Mouse (Mus musculus): Measurements from ENCODE around the gene 4931417E11Rik. TPM values are rescaled to one million over a fixed set of nuclear protein-coding genes. Genes with fewer than 3 reads are reported as not detected.

Gene 4931417E11Rik
- polyA plus RNA-seq (2016; fragmentation: Nextera tagmentation; extraction: Ambion mirVana): not detected in 2 replicates

DNA sequence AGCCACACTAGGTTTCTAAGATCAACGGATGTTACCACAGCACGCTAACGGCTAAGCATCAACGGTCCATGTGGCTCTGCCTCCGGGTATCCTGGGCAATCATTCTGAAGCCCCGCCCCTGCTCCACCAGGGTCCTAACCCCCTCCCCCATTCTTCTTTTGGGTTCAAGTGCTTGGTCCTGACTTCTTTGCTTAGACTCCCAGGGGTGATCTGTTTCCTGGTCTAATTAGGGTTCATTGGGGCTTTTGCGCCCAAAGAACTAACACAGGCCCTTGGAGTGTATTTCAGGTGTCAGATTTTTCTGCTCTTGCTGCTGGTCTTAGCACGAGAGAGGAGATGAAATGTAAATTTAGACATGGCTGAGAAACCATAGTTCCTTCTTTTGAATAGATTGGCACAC lies at the start of gene 4931417E11Rik:
Gene 4931417E11Rik, minus strand, starts transcription at position 101 of the 400 bp plus-strand sequence.
- ATAC-seq: no peak
- Histone ChIP-seq H3K9me3 (replicated peaks) (no peaks in the 10 kb centered on the region), H3K4me3 (no peak within 1 kb of the TSS), H3K27me3 (replicated peaks) (no peaks in the 10 kb centered on the region), H3K36me3 (no peaks in the 10 kb centered on the region), H3K4me2 (no peak within 1 kb of the TSS), H3K4me1 (no peaks in the 10 kb centered on the region), H3K27ac (no peak within 1 kb of the TSS), H3K9ac (no peak within 1 kb of the TSS)
- WGBS (ENCODE audit: insufficient replicate concordance): 80% methylated on average over 8 of the region's 8 CpGs

DNA sequence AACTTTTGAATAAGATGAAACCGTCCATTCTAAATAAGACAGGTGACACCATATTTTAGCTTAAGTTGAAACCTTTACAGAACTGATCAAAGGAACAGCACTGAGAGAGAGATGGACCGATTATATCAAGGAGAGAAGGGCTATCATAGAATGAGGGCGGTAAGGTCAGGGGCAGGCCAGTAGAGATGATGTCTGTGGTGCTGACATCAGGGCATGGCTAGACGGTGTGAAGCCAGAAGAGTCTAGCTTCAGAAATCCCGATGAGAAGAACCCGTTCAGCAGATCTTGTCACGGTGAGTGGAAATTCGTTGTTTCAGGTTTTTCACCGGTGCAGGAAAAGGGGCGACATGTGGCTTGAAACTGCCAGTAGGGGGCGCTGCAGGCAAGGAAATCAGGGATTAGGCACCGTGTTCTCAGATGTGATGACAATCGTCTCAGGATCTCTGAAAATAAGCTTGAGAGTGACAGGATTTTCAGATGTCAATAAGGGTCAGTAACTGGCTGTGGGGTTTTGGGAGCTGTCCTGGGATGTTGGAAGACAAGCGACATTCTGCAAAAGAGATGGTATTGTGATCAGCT lies 48.4 kb upstream of the 4931417E11Rik start:
- Histone ChIP-seq H3K4me3 (no peak overlapping the region), H3K9ac (no peak overlapping the region), H3K4me1 (no peaks in the 10 kb centered on the region), H3K27me3 (replicated peaks) (no peaks in the 10 kb centered on the region), H3K27ac (no peak overlapping the region), H3K36me3 (no peaks in the 10 kb centered on the region), H3K4me2 (no peak overlapping the region), H3K9me3 (replicated peaks) (no peaks in the 10 kb centered on the region)
- 23% methylated on average over 14 of the region's 14 CpGs for WGBS (ENCODE audit: insufficient replicate concordance)
- ATAC-seq: no peak

DNA sequence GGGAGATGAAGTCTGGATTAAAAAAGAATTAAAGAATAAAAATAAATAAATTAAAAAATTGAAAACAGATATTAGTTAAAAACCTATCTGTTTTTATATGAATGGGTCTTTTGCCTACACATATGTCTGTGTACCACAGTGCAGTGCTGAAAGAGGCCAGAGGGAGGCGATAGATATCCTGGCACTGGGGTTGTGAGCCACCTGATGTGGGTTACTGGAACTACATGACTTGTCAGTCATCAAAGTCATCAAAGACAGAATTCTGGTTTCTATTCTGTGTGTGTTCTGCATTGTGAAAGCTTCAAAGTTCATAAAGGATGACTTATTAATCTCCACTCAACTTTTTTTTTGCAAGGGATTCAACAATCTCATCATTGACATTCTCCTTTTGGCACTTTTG lies 43.4 kb upstream of the 4931417E11Rik start:
- Histone ChIP-seq H3K36me3 (no peaks in the 10 kb centered on the region), H3K9ac (no peak overlapping the region), H3K4me1 (no peaks in the 10 kb centered on the region), H3K4me3 (no peak overlapping the region), H3K27ac (no peak overlapping the region), H3K4me2 (no peak overlapping the region), H3K27me3 (replicated peaks) (no peaks in the 10 kb centered on the region), H3K9me3 (replicated peaks) (no peaks in the 10 kb centered on the region)
- no peak for ATAC-seq
- 19% methylated on average over 1 of the region's 1 CpGs for WGBS (ENCODE audit: insufficient replicate concordance)

DNA sequence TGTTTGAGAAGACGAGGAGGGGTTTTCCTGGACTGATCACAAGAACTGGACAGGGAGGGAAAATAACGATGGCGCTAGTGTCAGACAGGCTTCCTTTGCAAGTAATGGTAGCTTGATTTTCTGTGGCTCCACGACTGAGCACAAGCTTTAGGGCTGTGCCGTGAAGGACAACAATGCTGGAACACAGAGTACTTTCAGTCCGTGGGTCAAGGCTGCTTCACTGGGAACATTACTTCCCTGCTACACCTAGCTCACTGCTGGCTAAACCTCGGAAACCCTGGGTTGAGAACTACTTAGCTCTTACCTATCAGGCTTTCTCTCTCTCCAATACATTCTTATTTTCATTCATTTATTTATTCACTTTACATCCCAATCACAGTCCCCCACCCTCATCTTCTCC lies 30.2 kb upstream of the 4931417E11Rik start:
- H3K4me3 ChIP-seq: no peak overlapping the region
- H3K36me3 ChIP-seq: no peaks in the 10 kb centered on the region
- H3K4me2 ChIP-seq: no peak overlapping the region
- no peak for ATAC-seq
- H3K4me1 ChIP-seq: no peaks in the 10 kb centered on the region
- WGBS (ENCODE audit: insufficient replicate concordance): 68% methylated on average over 7 of the region's 7 CpGs
- H3K27ac ChIP-seq: no peak overlapping the region
- H3K9ac ChIP-seq: no peak overlapping the region
- no peaks in the 10 kb centered on the region for H3K9me3 ChIP-seq (replicated peaks)
- H3K27me3 ChIP-seq (replicated peaks): no peaks in the 10 kb centered on the region

DNA sequence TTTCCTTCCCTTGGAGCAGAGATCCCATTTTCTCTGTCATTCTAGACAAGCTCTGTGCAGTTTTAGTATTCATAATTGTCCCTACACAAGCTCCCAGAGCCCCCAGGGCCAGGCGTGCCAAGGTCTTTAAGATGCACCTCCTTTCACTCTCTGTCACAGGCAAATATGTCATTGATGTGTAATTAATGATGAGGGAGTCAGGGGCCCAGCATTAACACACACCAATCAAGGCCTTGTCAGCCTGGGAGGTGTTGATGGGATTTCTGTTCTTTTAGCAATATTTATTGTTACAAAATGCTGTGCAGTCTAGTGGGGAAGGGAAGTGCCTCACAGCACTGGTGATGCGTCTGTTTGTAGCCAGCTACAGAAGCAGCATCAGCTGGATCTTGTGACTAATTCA lies 27.9 kb upstream of the 4931417E11Rik start:
- H3K27me3 ChIP-seq (replicated peaks): no peaks in the 10 kb centered on the region
- H3K4me3 ChIP-seq: no peak overlapping the region
- H3K36me3 ChIP-seq: no peaks in the 10 kb centered on the region
- 52% methylated on average over 2 of the region's 2 CpGs for WGBS (ENCODE audit: insufficient replicate concordance)
- H3K27ac ChIP-seq: no peak overlapping the region
- no peak overlapping the region for H3K4me2 ChIP-seq
- no peaks in the 10 kb centered on the region for H3K4me1 ChIP-seq
- no peak for ATAC-seq
- H3K9ac ChIP-seq: no peak overlapping the region
- H3K9me3 ChIP-seq (replicated peaks): no peaks in the 10 kb centered on the region

DNA sequence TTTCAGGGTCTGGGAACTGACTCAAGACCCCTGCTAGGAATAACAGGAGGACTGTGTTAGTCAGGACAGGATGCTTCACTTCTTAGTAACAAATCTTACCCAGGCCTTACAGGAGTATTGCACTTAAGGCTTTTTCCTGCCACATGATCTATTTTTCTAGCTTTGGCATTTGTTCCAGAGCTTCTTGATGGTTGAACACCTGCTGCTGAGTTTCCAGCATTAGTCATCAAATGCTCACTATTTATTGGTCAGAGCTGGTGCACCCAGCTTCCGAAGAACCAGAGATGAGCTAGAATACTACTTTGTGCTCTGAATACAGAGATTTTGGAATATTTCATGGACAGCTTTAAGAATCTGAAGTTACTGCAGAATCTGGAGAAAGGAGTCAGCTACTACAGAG lies 21.1 kb upstream of the 4931417E11Rik start:
- Histone ChIP-seq H3K9ac (no peak overlapping the region), H3K4me3 (no peak overlapping the region), H3K9me3 (replicated peaks) (no peaks in the 10 kb centered on the region), H3K4me2 (no peak overlapping the region), H3K4me1 (no peaks in the 10 kb centered on the region), H3K36me3 (no peaks in the 10 kb centered on the region), H3K27me3 (replicated peaks) (no peaks in the 10 kb centered on the region), H3K27ac (no peak overlapping the region)
- WGBS (ENCODE audit: insufficient replicate concordance): 68% methylated on average over 1 of the region's 1 CpGs
- ATAC-seq: no peak

DNA sequence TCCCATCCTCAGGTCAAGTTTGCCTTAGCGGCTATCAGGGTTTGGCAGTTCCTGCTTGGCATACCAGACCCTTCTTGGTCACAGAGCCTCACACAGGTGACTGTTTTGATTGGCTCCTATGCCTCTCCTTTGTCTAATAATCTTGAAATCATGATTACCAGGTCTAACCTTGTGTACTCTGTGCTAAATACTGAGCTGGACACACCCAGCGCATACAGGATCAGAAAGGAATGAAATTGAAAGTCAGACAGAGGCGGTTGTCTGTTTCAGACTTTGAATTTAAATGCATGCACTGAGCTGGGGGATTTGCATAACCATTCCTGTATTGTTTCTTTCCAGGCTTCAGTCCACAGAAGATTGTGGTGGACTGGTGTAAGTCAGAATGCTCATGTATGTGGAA lies 16.1 kb upstream of the 4931417E11Rik start:
- no peak overlapping the region for H3K27ac ChIP-seq
- no peak overlapping the region for H3K4me2 ChIP-seq
- H3K36me3 ChIP-seq: no peaks in the 10 kb centered on the region
- H3K27me3 ChIP-seq (replicated peaks): no peaks in the 10 kb centered on the region
- H3K4me3 ChIP-seq: no peak overlapping the region
- WGBS (ENCODE audit: insufficient replicate concordance): 67% methylated on average over 3 of the region's 3 CpGs
- H3K9ac ChIP-seq: no peak overlapping the region
- no peak for ATAC-seq
- H3K9me3 ChIP-seq (replicated peaks): no peaks in the 10 kb centered on the region
- H3K4me1 ChIP-seq: no peaks in the 10 kb centered on the region

DNA sequence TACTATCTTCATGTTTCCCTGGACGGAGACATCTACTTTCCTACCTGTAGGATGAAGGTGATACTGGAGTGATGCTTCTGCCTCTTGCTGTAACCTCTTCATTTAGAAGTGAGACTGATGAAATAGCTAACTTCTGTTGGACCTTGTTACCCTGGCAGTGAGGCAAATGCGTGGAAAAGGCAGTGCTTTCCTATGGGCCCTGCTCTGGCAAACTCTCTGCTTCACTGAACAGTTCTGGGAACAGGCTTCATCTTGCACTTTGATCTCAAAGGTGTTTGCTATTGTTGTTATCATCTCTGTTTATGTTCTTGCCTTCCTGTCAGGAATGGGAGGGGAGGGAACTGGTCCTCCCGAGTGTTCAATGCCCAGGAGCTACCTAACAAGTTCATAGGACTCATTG lies 3.4 kb downstream of the 4931417E11Rik start:
- H3K4me2 ChIP-seq: no peak overlapping the region
- no peak overlapping the region for H3K4me3 ChIP-seq
- H3K27ac ChIP-seq: no peak overlapping the region
- no peaks in the 10 kb centered on the region for H3K9me3 ChIP-seq (replicated peaks)
- ATAC-seq: no peak
- H3K4me1 ChIP-seq: no peaks in the 10 kb centered on the region
- H3K36me3 ChIP-seq: no peaks in the 10 kb centered on the region
- 57% methylated on average over 3 of the region's 3 CpGs for WGBS (ENCODE audit: insufficient replicate concordance)
- H3K27me3 ChIP-seq (replicated peaks): no peaks in the 10 kb centered on the region
- no peak overlapping the region for H3K9ac ChIP-seq

DNA sequence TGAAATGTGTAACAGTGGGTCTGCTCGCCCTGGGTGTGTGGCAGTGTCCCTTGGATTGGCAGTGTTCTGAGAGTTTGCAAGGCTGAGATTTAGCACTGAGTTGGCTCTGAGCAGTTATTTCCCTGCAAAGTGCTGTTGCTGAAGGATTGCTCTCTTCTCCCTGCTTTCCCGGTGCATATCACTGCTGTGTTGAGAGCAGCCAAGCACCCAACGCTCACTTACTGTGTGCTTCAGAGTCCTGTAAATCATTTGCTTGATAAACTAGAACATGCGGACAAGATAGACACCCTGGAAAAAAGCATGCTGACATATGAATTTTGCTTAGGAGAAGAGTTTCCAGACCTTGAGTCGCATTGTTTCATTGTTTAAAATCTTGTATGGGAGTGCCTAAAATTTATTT lies 6.9 kb downstream of the 4931417E11Rik start:
- Histone ChIP-seq H3K27me3 (replicated peaks) (no peaks in the 10 kb centered on the region), H3K27ac (no peak overlapping the region), H3K4me2 (no peak overlapping the region), H3K9me3 (replicated peaks) (no peaks in the 10 kb centered on the region), H3K9ac (no peak overlapping the region), H3K4me3 (no peak overlapping the region), H3K4me1 (no peaks in the 10 kb centered on the region), H3K36me3 (no peaks in the 10 kb centered on the region)
- ATAC-seq: no peak
- WGBS (ENCODE audit: insufficient replicate concordance): 60% methylated on average over 5 of the region's 5 CpGs

DNA sequence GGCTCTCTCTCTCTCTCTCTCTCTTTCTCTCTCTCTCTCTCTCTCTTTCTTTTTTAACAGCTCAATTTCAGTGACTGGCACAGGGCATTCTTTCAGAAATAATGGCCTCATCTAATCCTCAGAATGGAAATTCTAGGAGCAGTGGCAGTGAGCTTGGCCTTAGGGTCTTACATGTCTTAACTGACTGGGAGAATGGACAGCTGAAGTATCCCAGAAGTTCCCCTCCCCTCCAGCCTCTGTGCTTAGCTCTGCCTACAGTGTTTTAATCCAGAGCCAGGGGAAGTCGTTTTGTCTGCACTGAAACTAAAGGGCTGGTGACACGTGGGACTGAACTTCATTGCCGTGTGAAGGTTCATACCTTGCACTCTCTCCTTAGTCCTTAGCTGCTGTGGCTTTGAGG lies 35.6 kb downstream of the 4931417E11Rik start:
- ATAC-seq: no peak
- WGBS (ENCODE audit: insufficient replicate concordance): 39% methylated on average over 3 of the region's 3 CpGs
- Histone ChIP-seq H3K4me1 (no peaks in the 10 kb centered on the region), H3K4me3 (no peak overlapping the region), H3K9me3 (replicated peaks) (peaks cover 6% of the 10 kb centered on the region; the same call in 1 of the 2 replicates), H3K4me2 (no peak overlapping the region), H3K27me3 (replicated peaks) (no peaks in the 10 kb centered on the region), H3K36me3 (no peaks in the 10 kb centered on the region), H3K9ac (no peak overlapping the region), H3K27ac (no peak overlapping the region)

DNA sequence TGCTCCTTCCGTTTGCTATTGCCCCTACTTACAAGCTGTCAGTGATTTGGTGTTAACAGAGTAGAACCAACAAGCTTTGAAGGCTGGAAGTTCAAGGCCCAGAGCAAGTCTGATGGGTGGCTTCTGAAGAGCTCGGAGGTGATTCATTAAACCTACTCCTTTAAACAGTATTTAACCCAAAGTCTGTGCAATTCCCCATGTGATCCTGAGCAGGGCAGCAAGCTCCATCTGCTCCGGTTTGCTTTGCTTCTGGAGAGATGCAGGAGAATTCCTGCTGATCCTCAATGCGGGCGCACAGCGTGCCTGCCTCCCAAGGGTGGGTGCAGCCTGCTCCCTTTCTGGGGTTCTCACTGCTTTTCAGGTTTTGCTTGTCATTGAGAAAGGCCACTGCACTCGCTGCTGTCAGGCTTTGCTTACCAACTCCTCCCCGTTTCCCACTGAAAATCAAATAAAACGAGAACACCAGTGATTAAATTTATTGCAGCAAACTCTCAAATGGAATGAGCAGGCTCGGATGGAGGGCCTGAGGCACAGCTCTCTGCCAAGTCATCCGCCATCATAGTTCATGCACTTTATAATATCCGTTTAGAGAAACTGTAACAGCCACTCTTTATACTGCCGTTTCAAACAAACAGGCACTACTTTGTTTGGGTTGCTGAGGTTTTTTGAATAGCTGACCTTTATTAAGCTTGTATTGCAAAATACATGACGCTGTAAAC lies 40.7 kb downstream of the 4931417E11Rik start:
- no peaks in the 10 kb centered on the region for H3K36me3 ChIP-seq
- ATAC-seq: no peak
- H3K27ac ChIP-seq: no peak overlapping the region
- no peak overlapping the region for H3K4me3 ChIP-seq
- no peak overlapping the region for H3K4me2 ChIP-seq
- no peak overlapping the region for H3K9ac ChIP-seq
- H3K27me3 ChIP-seq (replicated peaks): no peaks in the 10 kb centered on the region
- WGBS (ENCODE audit: insufficient replicate concordance): 52% methylated on average over 14 of the region's 14 CpGs
- peaks cover 6% of the 10 kb centered on the region; the same call in 1 of the 2 replicates for H3K9me3 ChIP-seq (replicated peaks)
- no peaks in the 10 kb centered on the region for H3K4me1 ChIP-seq

DNA sequence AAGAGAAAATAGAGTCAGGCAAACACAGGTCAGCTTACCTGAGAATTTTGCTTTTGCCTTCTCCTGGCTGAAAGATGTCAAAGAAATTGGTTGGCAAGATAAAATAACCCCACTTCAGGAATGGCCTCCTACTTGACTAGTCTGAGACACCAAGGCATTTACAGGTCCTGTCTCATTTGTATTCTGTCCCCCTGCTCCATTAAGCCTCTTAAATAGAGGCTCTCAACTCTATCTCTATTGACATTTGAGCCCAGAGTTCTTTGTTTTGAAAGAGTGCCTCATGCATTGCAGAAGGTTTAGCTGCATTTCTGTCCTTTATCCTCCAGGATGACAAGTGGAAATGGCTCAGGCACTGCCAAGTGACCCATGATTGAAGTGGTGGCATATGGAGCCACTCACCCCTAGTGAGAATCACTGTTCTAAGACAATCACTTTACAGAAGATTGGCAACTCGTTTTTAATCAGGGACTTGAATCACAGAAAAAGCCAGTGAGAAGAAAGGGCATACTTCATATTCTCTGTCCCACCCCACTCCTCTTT lies 42.1 kb downstream of the 4931417E11Rik start:
- ATAC-seq: no peak
- H3K4me1 ChIP-seq: no peaks in the 10 kb centered on the region
- no peak overlapping the region for H3K9ac ChIP-seq
- peaks cover 6% of the 10 kb centered on the region; the same call in 1 of the 2 replicates for H3K9me3 ChIP-seq (replicated peaks)
- no peaks in the 10 kb centered on the region for H3K27me3 ChIP-seq (replicated peaks)
- no peaks in the 10 kb centered on the region for H3K36me3 ChIP-seq
- WGBS (ENCODE audit: insufficient replicate concordance): 19% methylated on average over 1 of the region's 1 CpGs
- H3K4me2 ChIP-seq: no peak overlapping the region
- H3K4me3 ChIP-seq: no peak overlapping the region
- H3K27ac ChIP-seq: no peak overlapping the region

All from liver, embryonic 12.5 days (tissue).